Mouse (Mus musculus) heart, embryonic 15.5 days (tissue): Measurements from ENCODE around the gene E130311K13Rik. TPM values are rescaled to one million over a fixed set of nuclear protein-coding genes. Genes with fewer than 3 reads are reported as not detected.

Experiments
- ATAC-seq: fragments of 200-750 bp; cut with Nextera tagmentation; replicated peaks from 2 replicates; pipeline ENCODE4 v1.8.0; 2017; ENCODE audit warnings: low read depth, moderate TSS enrichment; ENCODE audit not compliant: insufficient number of reproducible peaks, insufficient read depth, low FRiP score
- H3K27ac ChIP-seq: fragments of 300-500 bp; sonication (generic); 2 replicates; pipeline ENCODE4 v1.5.1; 2015; ENCODE audit warnings: mild to moderate bottlenecking, inconsistent platforms
- H3K27me3 ChIP-seq: fragments of 300-500 bp; sonication (generic); 2 replicates; pipeline ENCODE4 v1.6.1; 2015; ENCODE audit warnings: inconsistent platforms
- H3K36me3 ChIP-seq: fragments of 300-500 bp; sonication (generic); 2 replicates; pipeline ENCODE4 v1.6.1; 2015; ENCODE audit warnings: mild to moderate bottlenecking, inconsistent platforms
- H3K4me1 ChIP-seq: fragments of 300-500 bp; sonication (generic); replicated peaks from 2 replicates; pipeline ENCODE4 v1.6.1; 2015; ENCODE audit warnings: inconsistent platforms
- H3K4me2 ChIP-seq: fragments of 300-500 bp; sonication (generic); 2 replicates; pipeline ENCODE4 v1.6.1; 2015; ENCODE audit warnings: inconsistent platforms, mild to moderate bottlenecking, moderate library complexity
- H3K4me3 ChIP-seq: fragments of 300-500 bp; sonication (generic); 2 replicates; pipeline ENCODE4 v1.5.1; 2015; ENCODE audit warnings: mild to moderate bottlenecking, inconsistent platforms
- H3K9ac ChIP-seq: fragments of 300-500 bp; sonication (generic); 2 replicates; pipeline ENCODE4 v1.6.1; 2015; ENCODE audit warnings: mild to moderate bottlenecking, inconsistent platforms
- H3K9me3 ChIP-seq: fragments of 300-500 bp; sonication (generic); replicated peaks from 2 replicates; pipeline ENCODE4 v1.6.1; 2016; ENCODE audit warnings: inconsistent platforms
- WGBS: fragments of 180-500 bp; shearing (Covaris S2); methylation state at CpG from one replicate; pipeline ENCODE4 v1.1.7; 2015; ENCODE audit warnings: mixed read lengths; 5-methylcytosine and 5-hydroxymethylcytosine counted together
- polyA plus RNA-seq: library from polyadenylated mRNA; unstranded; fragments of >200 nt; fragmentation: Nextera tagmentation; extraction: Ambion mirVana; gene quantifications from 2 replicates; pipeline ENCODE4 v1.2.1, GENCODE M21; 2015

Gene E130311K13Rik
- polyA plus RNA-seq, 1 experiment from 2014 or later: 4.3 TPM

GRCm38 (mm10) chr3:63938928-63939327, 9.7 kb upstream of the E130311K13Rik start:
- H3K9ac ChIP-seq: no peak overlapping the region
- no peak overlapping the region for H3K4me2 ChIP-seq
- H3K27ac ChIP-seq: no peak overlapping the region
- WGBS: 83% methylated on average over 2 of the region's 2 CpGs
- no peak for ATAC-seq
- H3K4me1 ChIP-seq: no peaks in the 10 kb centered on the region
- H3K9me3 ChIP-seq: no peaks in the 10 kb centered on the region
- no peaks in the 10 kb centered on the region for H3K27me3 ChIP-seq
- H3K36me3 ChIP-seq: peaks cover 4% of the 10 kb centered on the region; the same call in 1 of the 2 replicates
- H3K4me3 ChIP-seq: no peak overlapping the region

DNA sequence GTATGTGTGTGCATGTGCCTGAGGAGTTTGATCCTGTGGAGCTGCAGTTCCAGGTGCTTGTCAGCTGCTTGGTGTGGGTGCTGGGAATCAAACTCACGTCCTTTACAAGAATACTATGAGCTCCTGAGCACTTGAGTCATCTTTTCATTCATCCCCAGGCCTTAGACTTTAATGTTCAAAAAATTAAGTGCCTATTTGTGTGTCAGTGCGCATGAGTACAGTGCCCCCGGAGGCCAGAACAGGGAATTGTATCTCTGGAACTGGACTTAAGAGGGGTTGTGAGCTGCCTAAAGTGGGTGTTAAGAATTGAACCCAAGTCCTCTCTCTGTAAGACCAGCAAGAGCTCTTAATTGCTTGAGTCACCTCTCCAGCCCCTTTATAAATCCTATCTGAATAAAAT, 9.6 kb downstream of the E130311K13Rik start:
- Histone ChIP-seq H3K9me3 (no peaks in the 10 kb centered on the region), H3K27ac (no peak overlapping the region), H3K27me3 (no peaks in the 10 kb centered on the region), H3K36me3 (peaks cover 4% of the 10 kb centered on the region; the same call in 1 of the 2 replicates), H3K9ac (no peak overlapping the region), H3K4me2 (no peak overlapping the region), H3K4me3 (no peak overlapping the region), H3K4me1 (no peaks in the 10 kb centered on the region)
- 67% methylated on average over 3 of the region's 3 CpGs for WGBS
- no peak for ATAC-seq

GRCm38 (mm10) chr3:63910301-63910700, 19.0 kb downstream of the E130311K13Rik start:
- H3K36me3 ChIP-seq: peaks cover 4% of the 10 kb centered on the region; the same call in 1 of the 2 replicates
- ATAC-seq: no peak
- WGBS: 69% methylated on average over 4 of the region's 4 CpGs
- H3K4me1 ChIP-seq: peaks cover 1% of the 10 kb centered on the region; the same call in 1 of the 2 replicates
- H3K4me2 ChIP-seq: no peak overlapping the region
- H3K9ac ChIP-seq: no peak overlapping the region
- H3K27ac ChIP-seq: no peak overlapping the region
- H3K27me3 ChIP-seq: peaks cover under 1% of the 10 kb centered on the region; the same call in 1 of the 2 replicates
- no peaks in the 10 kb centered on the region for H3K9me3 ChIP-seq
- no peak overlapping the region for H3K4me3 ChIP-seq

- Histone ChIP-seq H3K4me2 (peak overlapping the region; percentile 68), H3K36me3 (no peaks in the 10 kb centered on the region), H3K27ac (no peak overlapping the region), H3K27me3 (peaks cover 5% of the 10 kb centered on the region; the same call in 1 of the 2 replicates), H3K9ac (no peak overlapping the region; the same call in 1 of the 2 replicates), H3K9me3 (no peaks in the 10 kb centered on the region), H3K4me1 (peaks cover 4% of the 10 kb centered on the region), H3K4me3 (peak overlapping the region; percentile 39)
- ATAC-seq: no peak
- WGBS: 2% methylated on average over 18 of the region's 18 CpGs
Measured at GRCm38 (mm10) chr3:63905241-63905640, 24.0 kb downstream of the E130311K13Rik start.

GRCm38 (mm10) chr3:63904157-63904556, 25.1 kb downstream of the E130311K13Rik start:
- 81% methylated on average over 2 of the region's 2 CpGs for WGBS

DNA sequence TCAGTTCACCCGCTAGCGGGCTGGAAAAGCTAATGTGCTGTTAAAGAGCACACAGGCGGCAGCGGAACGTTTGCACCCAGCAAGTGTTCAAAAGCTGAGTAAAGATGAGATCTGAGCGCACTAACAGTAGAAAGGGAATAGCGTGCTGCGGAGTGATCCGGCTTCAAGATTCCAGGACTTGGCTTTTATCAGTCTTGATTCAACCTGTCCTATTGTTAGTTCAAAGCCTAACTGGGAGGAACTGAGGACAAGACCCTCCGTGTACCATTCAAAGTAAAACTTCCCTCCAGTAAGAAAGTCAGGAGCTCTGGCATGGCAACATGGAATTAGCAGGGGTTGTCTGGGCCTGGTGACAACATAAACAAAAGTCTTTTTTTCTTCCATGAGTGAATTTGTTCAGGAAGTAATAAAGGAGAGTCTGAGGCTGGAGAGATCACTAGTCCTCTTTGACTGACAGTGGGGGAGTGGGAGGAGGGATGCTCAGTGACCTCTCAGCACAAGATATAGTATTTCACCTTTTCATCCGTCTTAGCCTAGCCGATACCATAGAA, 29.2 kb downstream of the E130311K13Rik start:
- peak overlapping the region; percentile 100 for H3K4me2 ChIP-seq
- no peak for ATAC-seq
- H3K27ac ChIP-seq: no peak overlapping the region
- H3K9ac ChIP-seq: no peak overlapping the region
- peaks cover 17% of the 10 kb centered on the region for H3K4me1 ChIP-seq
- peaks cover 3% of the 10 kb centered on the region; the same call in 1 of the 2 replicates for H3K27me3 ChIP-seq
- no peaks in the 10 kb centered on the region for H3K36me3 ChIP-seq
- WGBS: 7% methylated on average over 12 of the region's 12 CpGs
- H3K9me3 ChIP-seq: no peaks in the 10 kb centered on the region
- H3K4me3 ChIP-seq: peak overlapping the region; percentile 79

More at GRCm38 (mm10) chr3:63904157-63904556, 25.1 kb downstream of the E130311K13Rik start:
- no peak overlapping the region for H3K4me2 ChIP-seq
- no peak overlapping the region for H3K4me3 ChIP-seq
- no peak overlapping the region for H3K9ac ChIP-seq
- H3K36me3 ChIP-seq: no peaks in the 10 kb centered on the region
- peaks cover 5% of the 10 kb centered on the region; the same call in 1 of the 2 replicates for H3K27me3 ChIP-seq
- peaks cover 13% of the 10 kb centered on the region for H3K4me1 ChIP-seq
- H3K9me3 ChIP-seq: no peaks in the 10 kb centered on the region
- ATAC-seq: no peak
- no peak overlapping the region for H3K27ac ChIP-seq

DNA sequence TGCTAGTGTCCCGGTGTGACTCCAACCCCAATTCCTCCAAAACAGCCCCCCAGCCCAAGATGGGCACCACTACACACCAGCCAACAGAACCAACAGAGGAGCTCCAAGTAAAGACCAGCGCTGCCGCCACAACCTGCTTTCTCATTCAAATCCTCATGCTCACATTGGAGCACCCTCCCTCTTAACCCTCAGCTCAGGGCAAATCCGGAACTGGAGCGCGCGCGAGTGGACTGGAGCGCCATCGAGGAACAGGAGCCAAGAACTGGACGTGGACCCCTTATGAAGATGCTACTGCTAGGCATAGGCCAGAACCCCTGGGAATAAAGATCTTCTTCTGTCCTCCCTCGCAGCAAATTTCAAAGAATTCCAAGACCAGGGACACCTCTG, 30.0 kb downstream of the E130311K13Rik start, which contains the start of gene Plch1:
Gene Plch1 (minus strand): TSS at position 164 of the 387 bp plus-strand sequence.
- Histone ChIP-seq H3K27me3 (0 out of 2 replicates have a peak, but pooled peaks cover 1% of the 10 kb centered on the region), H3K4me1 (peaks cover 16% of the 10 kb centered on the region), H3K4me2 (peak within 1 kb of the TSS; percentile 100), H3K4me3 (peak within 1 kb of the TSS; percentile 79), H3K27ac (no peak within 1 kb of the TSS), H3K9ac (peak within 1 kb of the TSS; percentile 58), H3K36me3 (no peaks in the 10 kb centered on the region), H3K9me3 (no peaks in the 10 kb centered on the region)
- ATAC-seq: peak; percentile 82
- 0% methylated on average over 12 of the region's 12 CpGs for WGBS

DNA sequence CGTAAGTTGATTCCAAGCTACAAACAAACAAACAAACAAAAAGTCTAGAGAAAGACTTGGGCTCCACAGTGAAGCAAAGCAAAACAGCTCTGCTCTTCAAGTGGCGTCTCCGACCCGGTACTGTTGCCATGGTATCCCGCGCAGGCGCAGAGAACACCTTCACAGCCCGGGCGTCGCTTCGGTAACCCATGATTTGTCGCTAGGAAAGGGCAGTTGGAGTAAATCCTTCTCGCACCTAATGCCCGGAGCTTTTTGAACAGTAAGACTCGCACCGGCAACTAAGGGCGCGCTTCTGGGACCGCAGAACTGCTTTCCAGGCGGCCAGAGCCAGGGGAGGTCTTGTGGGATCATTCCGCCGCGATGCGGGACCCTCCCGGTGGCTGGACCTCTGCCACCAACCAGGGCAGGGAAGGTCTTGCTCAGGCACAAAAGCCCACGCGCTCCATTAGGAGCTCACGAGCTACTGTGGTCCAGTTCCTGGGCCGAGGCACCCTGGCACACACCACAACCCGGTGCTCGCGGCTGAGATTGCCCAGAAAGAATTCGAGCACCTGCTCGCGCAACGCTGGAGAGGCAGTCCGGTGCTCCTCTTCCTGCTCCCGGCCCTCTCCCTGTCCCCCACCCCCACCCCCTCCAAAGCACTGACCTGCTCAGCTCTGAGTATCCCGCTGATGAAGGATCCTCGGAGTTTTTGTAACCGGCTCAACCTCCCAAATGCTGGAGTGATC, 30.5 kb downstream of the E130311K13Rik start:
- under 1% methylated on average over 41 of the region's 41 CpGs for WGBS
- peak; percentile 71; the same call in 1 of the 2 replicates for ATAC-seq
- peak overlapping the region; percentile 79 for H3K4me3 ChIP-seq
- H3K9me3 ChIP-seq: no peaks in the 10 kb centered on the region
- H3K4me1 ChIP-seq: peaks cover 16% of the 10 kb centered on the region
- H3K27ac ChIP-seq: no peak overlapping the region
- H3K36me3 ChIP-seq: no peaks in the 10 kb centered on the region
- H3K9ac ChIP-seq: peak overlapping the region; percentile 58
- H3K27me3 ChIP-seq: no peaks in the 10 kb centered on the region
- peak overlapping the region; percentile 100 for H3K4me2 ChIP-seq

- H3K27ac ChIP-seq: no peak overlapping the region
- no peak overlapping the region for H3K4me3 ChIP-seq
- H3K27me3 ChIP-seq: no peaks in the 10 kb centered on the region
- no peak overlapping the region for H3K9ac ChIP-seq
- no peaks in the 10 kb centered on the region for H3K36me3 ChIP-seq
- peaks cover 16% of the 10 kb centered on the region for H3K4me1 ChIP-seq
- ATAC-seq: no peak
- no peaks in the 10 kb centered on the region for H3K9me3 ChIP-seq
- 54% methylated on average over 1 of the region's 1 CpGs for WGBS
- no peak overlapping the region for H3K4me2 ChIP-seq
Measured at GRCm38 (mm10) chr3:63897177-63897576, 32.1 kb downstream of the E130311K13Rik start.

DNA sequence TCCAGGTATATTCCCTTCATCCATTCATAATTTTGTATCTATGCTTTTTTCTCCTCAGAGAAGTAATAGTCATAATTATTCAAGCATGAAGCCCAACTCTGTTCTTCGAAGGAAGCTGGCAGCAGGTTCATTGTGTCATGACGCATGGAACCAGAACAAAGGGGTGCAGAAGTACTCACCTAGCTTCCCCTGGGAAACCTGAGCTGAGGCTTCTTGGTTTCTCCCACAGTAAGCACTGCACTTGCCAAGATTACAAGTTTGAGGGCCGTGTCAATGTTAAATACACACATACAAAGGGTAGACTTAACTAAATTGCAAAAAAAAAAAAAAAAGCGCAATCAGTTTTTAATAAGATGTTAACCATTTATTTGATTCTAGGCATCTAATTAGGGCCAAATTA, 33.0 kb downstream of the E130311K13Rik start:
- Histone ChIP-seq H3K4me1 (peaks cover 16% of the 10 kb centered on the region), H3K36me3 (no peaks in the 10 kb centered on the region), H3K4me3 (no peak overlapping the region), H3K4me2 (no peak overlapping the region), H3K9me3 (no peaks in the 10 kb centered on the region), H3K27me3 (no peaks in the 10 kb centered on the region), H3K9ac (no peak overlapping the region), H3K27ac (no peak overlapping the region)
- no peak for ATAC-seq
- WGBS: 82% methylated on average over 4 of the region's 4 CpGs

DNA sequence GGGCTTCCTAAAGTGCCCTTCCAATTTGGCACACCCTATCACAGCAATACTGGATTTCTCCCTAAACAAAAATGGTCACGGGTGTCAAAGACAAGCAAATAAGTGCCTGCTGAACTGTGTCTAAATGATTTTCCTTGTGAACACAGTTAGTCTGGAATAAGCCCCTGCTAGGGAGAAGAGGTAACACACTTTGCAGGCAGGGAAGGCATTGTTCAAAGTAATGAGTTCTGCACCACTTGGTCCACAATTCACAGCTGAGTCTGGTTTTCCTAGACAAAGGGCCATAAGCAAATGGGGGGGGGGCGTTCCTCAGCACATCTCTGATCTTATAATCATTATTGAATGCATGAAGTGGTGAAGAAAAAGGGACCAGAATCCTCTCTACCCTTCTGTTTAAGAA, 33.5 kb downstream of the E130311K13Rik start:
- no peak overlapping the region for H3K4me2 ChIP-seq
- H3K4me3 ChIP-seq: no peak overlapping the region
- H3K27ac ChIP-seq: no peak overlapping the region
- H3K9ac ChIP-seq: no peak overlapping the region
- H3K27me3 ChIP-seq: no peaks in the 10 kb centered on the region
- H3K9me3 ChIP-seq: no peaks in the 10 kb centered on the region
- ATAC-seq: no peak
- peaks cover 16% of the 10 kb centered on the region for H3K4me1 ChIP-seq
- H3K36me3 ChIP-seq: no peaks in the 10 kb centered on the region
- WGBS: 53% methylated on average over 2 of the region's 2 CpGs
